Mouse (Mus musculus): ENCODE measurements around the gene Krt87.

The Krt87 gene

DNA sequence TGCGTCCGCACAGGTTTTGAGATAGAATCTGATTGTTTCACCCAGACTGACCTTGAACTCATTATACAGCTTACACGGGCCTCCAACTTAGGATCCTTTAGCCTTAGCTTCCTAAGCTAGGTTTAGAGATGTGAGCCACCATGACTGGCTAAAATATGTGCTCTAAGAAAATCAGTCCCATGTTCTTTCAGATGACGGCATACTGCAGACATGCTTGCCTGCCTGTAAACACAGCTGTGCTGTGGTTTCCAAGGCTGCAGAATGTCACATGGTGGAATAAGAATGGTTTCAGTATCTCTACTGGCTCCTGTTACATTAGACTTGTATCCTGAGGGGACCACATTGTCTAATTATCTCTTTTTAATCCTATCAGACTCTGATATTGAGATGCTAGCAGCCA, 19.7 kb downstream of the Krt87 start:
- no peak for DNase-seq (ENCODE audit: low spot score in 2 of 2)

DNA sequence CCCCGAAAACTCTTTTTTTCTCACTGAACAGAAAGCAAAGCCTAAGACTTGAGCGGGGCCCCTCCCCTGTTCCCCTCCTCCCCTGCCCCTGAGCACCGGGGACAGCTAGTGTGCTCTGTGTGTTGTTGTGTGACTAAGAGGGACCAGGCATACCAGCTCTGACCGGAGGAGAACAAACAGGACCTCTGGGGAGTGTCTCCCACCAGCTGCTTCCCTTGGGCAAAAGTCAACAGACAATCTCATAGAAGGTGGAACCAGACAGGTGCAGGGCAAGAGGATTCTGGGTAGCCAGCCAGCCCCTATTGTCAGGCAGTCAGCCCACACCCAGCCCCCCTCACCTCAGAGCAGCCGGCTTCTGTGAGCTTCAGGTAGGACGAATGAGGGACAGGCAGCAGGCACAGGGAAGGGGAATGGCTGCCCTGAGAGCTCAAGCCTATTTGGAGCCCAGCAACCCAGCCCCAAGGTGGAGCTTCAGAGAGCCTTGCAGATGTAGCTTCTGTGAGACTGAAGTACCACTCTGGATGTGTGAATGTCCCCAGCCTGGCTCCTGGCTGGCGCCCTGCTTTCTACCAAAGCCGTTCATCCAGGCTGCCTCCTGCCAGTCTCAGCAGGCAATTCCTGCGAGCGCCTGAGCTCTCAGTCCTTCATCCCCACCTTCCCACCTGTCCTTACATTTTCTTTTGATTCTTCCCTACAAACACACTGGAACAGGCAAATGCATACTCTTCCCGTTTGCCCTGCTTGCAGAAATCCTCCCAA, 23.6 kb downstream of the Krt87 start:
- no peak for DNase-seq (ENCODE audit: low spot score in 2 of 2)

DNA sequence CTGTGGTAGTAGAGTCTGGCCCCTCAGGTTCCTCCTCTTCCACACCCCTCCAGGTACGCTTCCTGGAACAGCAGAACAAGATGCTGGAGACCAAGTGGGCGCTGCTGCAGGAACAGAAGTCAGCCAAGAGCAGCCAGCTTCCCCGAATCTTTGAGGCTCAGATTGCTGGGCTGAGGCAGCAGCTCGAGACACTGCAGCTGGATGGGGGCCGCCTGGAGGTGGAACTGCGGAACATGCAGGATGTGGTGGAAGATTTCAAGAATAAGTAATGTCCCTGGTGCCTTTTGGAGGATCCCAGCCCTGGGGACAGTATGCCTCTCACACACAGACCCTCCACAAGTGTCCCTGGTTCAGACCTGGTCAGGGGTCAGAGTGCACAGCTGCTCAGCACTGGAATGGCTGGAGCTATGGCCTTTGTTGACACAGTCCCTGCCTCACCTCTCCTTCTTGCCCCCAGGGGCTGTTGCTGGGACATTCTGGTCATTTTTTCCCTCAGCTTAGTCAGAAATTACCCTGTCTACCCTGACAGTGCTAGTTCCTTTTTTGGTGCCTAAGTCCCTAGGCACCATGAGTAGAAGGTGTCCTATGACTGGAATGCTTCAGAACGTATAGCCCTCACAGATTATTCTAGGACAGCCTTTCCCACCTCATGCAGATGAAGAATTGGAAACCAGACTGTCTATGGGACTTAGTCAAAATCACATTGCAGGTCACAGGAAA, 24.5 kb downstream of the Krt87 start:
- no peak for DNase-seq (ENCODE audit: low spot score in 2 of 2)

DNA sequence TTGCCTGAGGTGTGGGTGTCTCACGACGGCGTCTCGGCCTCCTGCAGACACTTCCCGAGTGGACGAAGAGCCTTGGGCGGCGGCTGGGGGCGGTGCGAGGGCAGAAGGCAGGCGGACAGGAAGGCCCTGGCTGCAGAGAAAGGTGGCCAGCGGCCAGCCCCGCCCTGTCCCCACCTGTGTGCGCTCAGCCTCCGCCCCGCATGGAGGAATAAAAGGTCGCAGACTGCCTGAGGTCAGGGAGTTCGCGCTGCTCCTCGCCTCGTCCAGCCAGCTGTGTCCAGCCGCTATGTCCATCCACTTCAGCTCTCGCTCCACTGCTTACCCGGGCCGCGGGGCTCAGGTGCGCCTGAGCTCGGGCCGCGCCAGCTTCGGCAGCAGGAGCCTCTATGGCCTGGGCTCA, 26.4 kb downstream of the Krt87 start:
- peak; percentile 79 to 85 for DNase-seq (ENCODE audit: low spot score in 2 of 2)

DNA sequence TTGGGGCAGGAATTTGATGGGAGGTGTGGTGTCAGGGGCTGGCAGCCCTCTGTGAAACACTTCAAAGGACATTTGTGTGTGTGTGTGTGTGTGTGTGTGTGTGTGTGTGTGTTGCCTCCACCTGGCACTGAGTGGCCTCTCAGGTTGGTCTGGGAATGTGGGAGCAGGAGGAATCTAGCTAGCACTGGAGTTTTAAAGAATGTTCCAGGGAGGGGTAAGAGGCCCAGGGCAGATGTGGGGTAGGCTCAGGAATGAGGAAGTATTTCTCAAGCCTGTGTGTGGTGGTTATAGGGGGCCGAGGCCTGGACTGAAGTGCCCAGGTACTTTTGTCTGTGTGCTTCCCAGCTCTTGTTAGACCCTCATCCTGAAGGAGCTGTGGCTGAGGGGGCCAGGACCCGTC, 27.8 kb downstream of the Krt87 start, which contains the start of gene Krt7:
Gene Krt7, plus strand, starts transcription at position 269 of the 400 bp plus-strand sequence.
- no peak for DNase-seq (ENCODE audit: low spot score in 2 of 2)

DNA sequence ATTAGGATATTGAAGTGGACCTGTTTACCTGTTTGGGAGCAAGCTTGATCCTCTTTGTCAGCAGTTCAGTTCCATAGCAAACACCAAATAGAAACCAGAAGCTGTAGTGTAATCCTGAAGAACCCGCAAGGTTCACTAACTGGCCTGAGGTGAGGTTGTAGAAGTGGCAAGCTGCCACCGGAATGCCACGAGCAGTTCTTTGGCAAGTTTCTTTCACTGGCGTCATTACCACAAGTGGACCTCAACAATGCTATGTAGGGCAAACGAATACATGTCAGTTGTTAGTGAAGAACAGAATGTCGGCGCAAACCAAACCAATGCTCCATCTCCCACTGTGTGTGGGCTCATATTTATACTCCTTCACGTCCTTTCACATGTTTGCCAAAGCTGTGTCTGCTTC, 40.3 kb downstream of the Krt87 start:
- DNase-seq (ENCODE audit: low spot score in 2 of 2): no peak

DNA sequence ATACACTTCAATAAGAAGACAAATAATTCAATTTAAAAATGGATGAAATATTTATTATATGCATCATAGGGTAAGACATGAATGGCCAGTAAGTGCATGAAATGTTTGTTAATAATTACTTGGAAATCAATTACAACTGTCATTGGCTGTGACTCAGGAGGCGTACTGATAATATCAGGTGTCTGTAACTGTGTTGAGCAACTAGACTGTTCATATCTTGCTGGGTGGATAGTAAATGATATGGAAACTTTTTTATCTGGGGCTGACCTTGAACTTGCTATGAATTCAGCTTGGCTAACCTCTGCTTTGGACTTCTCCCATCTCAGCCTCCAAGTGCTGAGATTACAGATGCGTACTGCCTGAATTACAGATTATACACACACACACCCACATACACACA, 40.9 kb downstream of the Krt87 start:
- no peak for DNase-seq (ENCODE audit: low spot score in 2 of 2)

DNA sequence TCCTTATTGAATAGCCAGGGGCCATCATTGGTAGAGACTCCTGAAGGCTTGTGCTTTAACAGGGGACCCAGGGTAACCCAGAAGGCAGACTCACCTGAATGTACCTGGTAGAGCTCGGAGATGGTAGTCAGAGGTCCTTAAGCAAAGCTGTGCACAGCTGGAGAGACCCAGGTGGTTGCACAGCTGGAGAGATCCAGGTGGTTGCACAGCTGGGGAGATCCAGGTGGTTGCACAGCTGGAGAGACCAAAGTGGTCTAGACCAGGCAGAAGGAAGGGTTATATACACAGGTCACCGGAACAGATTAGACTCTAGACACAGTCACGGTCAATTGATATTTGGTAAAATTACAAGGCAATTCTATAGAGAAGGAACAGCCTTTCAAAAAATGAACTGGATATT, 41.7 kb downstream of the Krt87 start:
- DNase-seq (ENCODE audit: low spot score in 2 of 2): no peak

DNA sequence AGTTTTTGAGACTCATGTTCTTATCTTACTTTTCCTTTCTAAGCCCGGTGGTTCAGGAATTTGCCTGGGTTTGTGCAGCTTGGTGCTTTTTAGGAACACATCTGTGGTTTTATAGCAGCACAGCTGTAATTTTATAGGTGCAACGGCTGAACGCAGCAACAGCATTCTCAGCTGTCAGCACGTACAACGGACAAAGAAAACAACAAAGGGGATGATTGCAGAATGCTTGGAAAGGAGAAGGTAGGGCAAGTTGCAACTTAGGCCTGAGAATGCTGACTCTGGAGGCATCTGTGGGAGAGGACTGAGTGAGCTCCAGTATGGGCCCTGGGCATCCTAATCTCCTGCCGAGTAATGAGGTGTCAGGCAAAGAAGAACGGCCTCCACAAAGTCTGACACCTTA, 42.1 kb downstream of the Krt87 start:
- no peak for DNase-seq (ENCODE audit: low spot score in 2 of 2)

DNA sequence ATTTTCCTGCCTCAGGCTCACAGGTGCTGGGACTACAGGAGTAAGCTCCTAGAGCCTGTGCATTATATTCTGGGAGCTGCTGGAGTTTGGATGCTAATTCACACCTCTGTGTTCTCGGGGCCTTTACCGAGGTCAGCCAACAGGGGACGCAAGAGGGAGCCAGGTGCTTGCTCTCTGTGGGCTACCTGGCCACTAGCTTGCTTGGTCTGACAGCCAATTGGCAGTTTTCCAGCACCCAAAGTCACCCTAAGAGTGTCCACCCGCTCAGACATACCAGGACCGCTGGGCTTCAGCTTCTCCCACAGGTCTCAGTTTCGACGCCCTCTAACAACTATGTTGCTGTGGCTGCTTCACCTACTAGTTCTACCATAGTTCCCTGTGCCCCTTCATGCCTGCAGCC, 43.7 kb downstream of the Krt87 start:
- no peak for DNase-seq (ENCODE audit: low spot score in 2 of 2)

DNA sequence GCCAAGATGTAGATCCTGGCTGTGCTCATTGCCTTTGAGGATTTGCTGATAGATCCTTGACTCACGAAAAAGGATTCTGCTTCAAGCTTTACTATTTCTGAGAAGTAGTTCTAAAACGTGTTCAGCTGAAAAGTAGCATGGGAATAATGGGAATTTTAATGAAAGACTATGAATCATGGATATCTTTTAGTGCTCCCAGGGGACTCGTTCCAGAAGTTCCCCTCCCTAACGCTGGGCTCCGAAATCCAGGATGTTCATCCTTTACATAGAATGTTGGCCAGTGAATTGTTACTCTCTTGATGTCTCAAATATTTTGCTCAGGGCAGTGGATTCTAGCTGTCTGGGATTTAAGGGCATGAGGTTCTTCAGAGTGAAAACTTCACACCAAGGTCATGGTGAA, 46.4 kb downstream of the Krt87 start:
- no peak for DNase-seq (ENCODE audit: low spot score in 2 of 2)

DNA sequence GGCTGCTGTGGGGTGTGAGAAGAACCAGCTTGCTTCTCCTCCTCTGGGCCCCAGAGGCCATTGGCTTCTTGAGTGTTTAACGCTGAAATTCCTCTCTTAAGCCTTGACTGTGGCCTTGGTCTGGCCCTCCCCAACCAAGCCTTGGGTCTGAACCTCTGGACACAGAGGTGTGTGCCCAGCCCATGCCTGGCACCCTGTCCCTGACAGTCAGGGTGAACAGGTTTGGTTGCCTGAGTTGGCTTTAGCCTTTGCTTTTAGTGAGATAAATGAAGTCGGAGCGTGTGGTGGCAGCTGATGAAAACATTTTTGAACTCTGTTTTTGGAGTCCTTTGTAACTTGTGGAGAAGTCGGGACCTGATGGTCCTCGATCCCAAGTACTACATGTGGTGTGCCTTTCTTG, 48.4 kb downstream of the Krt87 start:
- peak; percentile 64 to 70 for DNase-seq (ENCODE audit: low spot score in 2 of 2)

DNA sequence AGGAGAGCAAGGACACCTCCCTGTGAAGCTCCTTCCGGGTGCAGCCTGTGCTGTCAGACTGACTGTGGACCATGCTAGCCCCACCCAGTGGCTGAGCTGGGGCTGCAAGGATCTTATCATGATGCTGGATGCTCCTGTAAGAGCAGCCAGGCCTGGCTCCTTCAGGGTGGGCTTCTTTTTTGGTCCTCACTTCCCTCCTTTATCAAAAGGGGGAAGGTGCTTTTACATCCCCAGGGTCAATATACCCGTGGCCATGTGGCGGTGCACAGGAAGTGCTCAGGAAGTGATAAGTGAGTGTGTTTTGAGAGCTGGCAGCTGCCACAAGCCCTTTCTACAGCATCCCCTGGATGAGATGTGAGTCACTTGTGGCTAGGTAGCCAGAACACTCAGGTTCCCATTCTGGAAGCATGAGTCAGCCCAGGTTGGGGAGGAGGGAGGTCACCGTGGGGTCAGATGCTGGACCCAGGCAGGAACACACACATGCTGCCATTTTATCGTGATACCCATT, 50.5 kb downstream of the Krt87 start:
- peak; percentile 58 to 72 for DNase-seq (ENCODE audit: low spot score in 2 of 2)

DNA sequence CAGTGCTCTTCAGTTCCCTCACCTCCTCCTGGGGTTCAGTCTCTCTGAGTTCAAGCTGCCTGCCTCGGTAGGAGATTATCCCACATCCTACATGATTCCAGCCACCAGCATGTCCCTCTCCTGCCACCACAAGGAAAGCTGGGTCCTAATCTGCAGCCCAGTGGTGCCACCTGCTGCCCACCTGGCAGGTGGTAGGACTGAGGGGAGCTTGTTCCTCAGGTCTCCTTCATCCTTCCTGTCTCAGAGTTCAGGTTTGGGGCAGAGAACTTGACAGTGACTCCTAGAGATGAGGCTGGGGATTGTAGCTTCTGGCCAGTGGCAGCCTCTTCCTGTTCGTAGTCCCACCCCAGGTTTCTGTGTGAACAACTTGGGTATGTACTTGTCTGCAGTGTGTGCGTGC, 51.4 kb downstream of the Krt87 start:
- DNase-seq (ENCODE audit: low spot score in 2 of 2): peak in 1 of 2 experiments; percentile 62

DNA sequence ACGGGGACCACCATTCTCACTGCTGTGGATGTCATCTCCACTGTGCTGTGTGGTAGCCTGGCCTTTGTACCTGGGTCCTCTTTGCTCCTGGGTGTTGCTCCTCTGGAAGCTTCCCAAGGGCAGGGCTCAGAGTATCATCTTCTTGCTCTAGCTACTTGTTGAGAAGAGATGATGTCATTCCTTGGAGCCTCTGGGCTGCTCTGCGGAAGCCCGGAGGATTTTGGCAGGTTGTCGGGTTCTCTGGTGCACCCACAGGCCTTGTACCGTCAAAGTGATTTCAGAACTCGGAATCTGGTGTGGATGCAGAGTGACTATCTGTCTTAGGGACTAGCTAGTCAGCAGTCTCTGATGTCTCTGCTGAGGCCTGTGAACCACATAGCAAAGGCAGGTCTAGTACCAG, 53.5 kb downstream of the Krt87 start:
- no peak for DNase-seq (ENCODE audit: low spot score in 2 of 2)

DNA sequence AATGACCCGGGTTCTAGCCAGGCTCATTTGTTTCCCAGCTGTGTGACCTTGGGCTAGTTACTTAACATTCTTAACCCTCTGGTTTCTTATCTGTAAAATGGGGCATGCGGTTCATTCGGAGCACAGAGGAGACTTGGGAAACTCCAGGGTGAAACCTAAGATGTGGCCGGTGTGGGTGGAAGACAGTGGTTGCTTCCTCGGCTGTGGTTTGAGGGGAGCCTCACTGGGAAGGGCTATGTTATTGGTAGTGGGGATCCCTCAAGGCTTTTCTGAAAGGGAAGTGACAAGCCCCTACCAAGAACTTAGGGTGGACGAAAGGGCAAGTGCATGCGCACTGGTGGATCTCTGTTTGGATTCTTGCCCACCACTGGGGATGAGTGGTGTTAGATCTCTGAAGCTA, 54.0 kb downstream of the Krt87 start:
- no peak for DNase-seq (ENCODE audit: low spot score in 2 of 2)

DNA sequence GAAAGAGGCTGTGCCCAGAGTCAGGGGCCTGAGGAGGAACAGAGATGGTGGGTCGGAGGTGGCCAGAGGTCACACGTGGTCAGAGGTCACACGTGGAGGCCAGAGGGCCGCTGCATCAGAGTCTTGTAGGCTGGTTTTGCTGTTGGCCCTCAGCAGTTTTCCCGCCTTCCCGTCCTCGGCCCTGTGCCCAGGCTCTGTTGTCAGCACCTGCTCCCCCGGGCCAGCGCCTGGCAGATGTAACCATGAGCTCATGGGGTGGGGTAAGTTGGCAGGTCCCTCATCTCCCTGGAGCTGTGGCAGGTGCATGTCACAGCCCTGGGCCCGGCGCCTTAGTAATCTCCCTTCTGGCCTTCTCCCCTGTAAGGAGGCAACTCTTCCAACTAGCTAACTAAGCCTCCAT, 55.8 kb downstream of the Krt87 start:
- DNase-seq (ENCODE audit: low spot score in 2 of 2): no peak

DNA sequence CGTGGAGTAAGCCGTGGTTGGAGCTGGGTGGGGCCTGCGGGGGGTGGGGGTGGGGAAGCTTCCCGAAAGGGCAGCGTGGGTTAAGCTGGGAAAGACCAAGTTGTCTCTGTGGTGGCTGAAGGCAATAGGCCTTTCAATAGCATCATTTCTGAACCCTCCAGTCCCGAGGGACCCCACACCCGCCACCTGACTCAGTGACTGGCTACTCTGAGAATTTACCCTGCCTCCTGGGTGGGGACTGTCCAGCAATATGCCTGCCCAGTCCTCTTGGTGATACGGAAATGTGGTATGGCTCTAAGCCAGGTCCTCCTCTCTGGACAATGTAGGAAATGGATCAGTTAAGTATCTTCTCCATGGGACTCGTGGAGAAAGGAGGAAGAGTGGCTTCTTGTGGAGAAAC, 56.8 kb downstream of the Krt87 start:
- no peak for DNase-seq (ENCODE audit: low spot score in 2 of 2)
